Mouse (Mus musculus) midbrain, embryonic 16.5 days (tissue): Measurements from ENCODE around the gene Tcam1. TPM values are rescaled to one million over a fixed set of nuclear protein-coding genes. Genes with fewer than 3 reads are reported as not detected.

Experiments
- ATAC-seq: fragments of 200-750 bp; cut with Nextera tagmentation; 2 replicates; pipeline ENCODE4 v1.8.0; 2017; ENCODE audit warnings: moderate TSS enrichment
- H3K27ac ChIP-seq: fragments of 300-500 bp; sonication (generic); 2 replicates; pipeline ENCODE4 v1.5.1; 2014; ENCODE audit warnings: mild to moderate bottlenecking, low read length, mixed read lengths
- H3K27me3 ChIP-seq: fragments of 300-500 bp; sonication (generic); 2 replicates; pipeline ENCODE4 v1.6.1; 2014; ENCODE audit warnings: low read depth, low read length, mixed read lengths; ENCODE audit not compliant: control insufficient read depth, insufficient read depth
- H3K36me3 ChIP-seq: fragments of 300-500 bp; sonication (generic); 2 replicates; pipeline ENCODE4 v1.6.1; 2014; ENCODE audit warnings: mild to moderate bottlenecking, low read length, moderate library complexity, mixed read lengths; ENCODE audit not compliant: control insufficient read depth, insufficient read depth
- H3K4me1 ChIP-seq: fragments of 300-500 bp; sonication (generic); 2 replicates; pipeline ENCODE4 v1.6.1; 2014; ENCODE audit warnings: mild to moderate bottlenecking, low read length, mixed read lengths; ENCODE audit not compliant: control insufficient read depth, insufficient read depth
- H3K4me2 ChIP-seq: fragments of 300-500 bp; sonication (generic); 2 replicates; pipeline ENCODE4 v1.6.1; 2014; ENCODE audit warnings: mild to moderate bottlenecking, low read length, mixed read lengths
- H3K4me3 ChIP-seq: fragments of 300-500 bp; sonication (generic); 2 replicates; pipeline ENCODE4 v1.5.1; 2014; ENCODE audit warnings: low read depth, mild to moderate bottlenecking, low read length, moderate library complexity, mixed read lengths
- H3K9ac ChIP-seq: fragments of 300-500 bp; sonication (generic); 2 replicates; pipeline ENCODE4 v1.6.1; 2014; ENCODE audit warnings: low read depth, low read length, mixed read lengths
- H3K9me3 ChIP-seq: fragments of 300-500 bp; sonication (generic); replicated peaks from 2 replicates; pipeline ENCODE4 v1.6.1; 2014; ENCODE audit warnings: mild to moderate bottlenecking, low read length, mixed read lengths; ENCODE audit not compliant: control insufficient read depth, poor library complexity, severe bottlenecking
- WGBS: fragments of 180-500 bp; shearing (Covaris S2); extraction: QIAGEN DNeasy Blood & Tissue Kit; methylation state at CpG from one replicate; pipeline ENCODE4 v1.1.7; 2014; 5-methylcytosine and 5-hydroxymethylcytosine counted together
- polyA plus RNA-seq: library from polyadenylated mRNA; unstranded; fragments of >200 nt; fragmentation: Nextera tagmentation; extraction: Ambion mirVana; gene quantifications from 2 replicates; pipeline ENCODE4 v1.2.1, GENCODE M21; 2015

Gene Tcam1
- polyA plus RNA-seq, 1 experiment from 2014 or later = 0.05 TPM

DNA sequence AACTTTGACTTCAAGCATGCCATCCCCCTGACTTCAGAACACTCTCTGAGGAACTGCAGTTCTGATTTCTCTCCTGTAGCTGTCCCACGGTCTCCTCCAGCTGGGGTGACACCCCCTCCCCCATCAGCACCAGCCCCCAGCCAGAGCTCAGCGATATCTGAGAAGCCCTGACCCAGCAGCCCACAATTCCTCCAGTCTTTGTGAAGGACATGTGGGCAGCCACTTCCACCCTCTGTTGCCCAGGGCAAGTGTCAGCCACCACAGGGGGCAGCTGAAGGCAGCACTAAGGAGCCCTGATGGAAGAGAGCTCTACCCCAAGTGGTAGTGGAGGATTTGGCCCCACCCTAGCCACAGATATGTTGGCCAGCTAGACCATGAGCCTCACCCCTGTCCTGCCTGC lies 57.6 kb downstream of the Tcam1 start:
- 27% methylated on average over 2 of the region's 2 CpGs for WGBS

DNA sequence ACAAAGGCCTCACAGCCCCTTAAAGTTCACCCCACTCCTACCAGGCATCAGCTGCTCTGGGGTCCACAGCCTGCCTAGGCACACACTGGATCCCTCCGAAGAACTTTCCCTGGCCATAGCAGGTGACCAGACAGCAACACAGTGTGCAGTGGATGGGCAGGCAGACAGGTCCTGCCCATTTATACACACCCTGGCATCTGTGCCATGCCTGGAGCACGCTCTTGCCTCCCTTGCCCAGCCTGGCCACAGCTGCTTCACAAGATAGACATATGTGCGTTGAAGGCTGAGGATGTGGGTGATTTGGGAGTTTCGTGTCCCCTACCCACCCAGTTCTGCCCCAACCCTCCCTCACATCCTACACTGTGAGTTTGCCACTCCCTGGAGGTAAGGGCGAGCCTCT lies 61.6 kb downstream of the Tcam1 start:
- Histone ChIP-seq H3K9ac (no peak overlapping the region), H3K27ac (no peak overlapping the region), H3K27me3 (no peaks in the 10 kb centered on the region), H3K4me2 (no peak overlapping the region), H3K36me3 (no peaks in the 10 kb centered on the region), H3K4me1 (no peaks in the 10 kb centered on the region), H3K4me3 (no peak overlapping the region), H3K9me3 (no peaks in the 10 kb centered on the region)
- 76% methylated on average over 5 of the region's 5 CpGs for WGBS
- ATAC-seq = no peak

More for the DNA sequence above, 57.6 kb downstream of the Tcam1 start:
- H3K36me3 ChIP-seq = no peaks in the 10 kb centered on the region
- H3K4me3 ChIP-seq = no peak overlapping the region
- H3K27me3 ChIP-seq = no peaks in the 10 kb centered on the region
- no peak for ATAC-seq
- peaks cover 3% of the 10 kb centered on the region; the same call in 1 of the 2 replicates for H3K4me1 ChIP-seq
- no peak overlapping the region for H3K4me2 ChIP-seq
- H3K9me3 ChIP-seq = no peaks in the 10 kb centered on the region
- H3K27ac ChIP-seq = no peak overlapping the region
- H3K9ac ChIP-seq = no peak overlapping the region

Other genes starting within 250 kb of the Tcam1 start
- 174 and 187 TPM in 2 replicates for gene Dcaf7, start 239.8 kb upstream of the Tcam1 start, polyA plus RNA-seq
- gene Taco1, start 210.6 kb upstream of the Tcam1 start, polyA plus RNA-seq = 7.6 and 8.0 TPM in 2 replicates
- 10.9 and 12.3 TPM in 2 replicates for gene Map3k3, start 192.1 kb upstream of the Tcam1 start, polyA plus RNA-seq
- gene Gm10840, start 115.8 kb upstream of the Tcam1 start, polyA plus RNA-seq = not detected in 2 replicates
- gene Limd2, start 115.8 kb upstream of the Tcam1 start, polyA plus RNA-seq = 143 and 158 TPM in 2 replicates
- gene Strada, start 74.5 kb upstream of the Tcam1 start, polyA plus RNA-seq = 25.1 and 28.2 TPM in 2 replicates
- gene Ccdc47, start 60.3 kb upstream of the Tcam1 start, polyA plus RNA-seq = 115 and 131 TPM in 2 replicates
- gene Ddx42, start 59.7 kb upstream of the Tcam1 start, polyA plus RNA-seq = 92.1 and 95.0 TPM in 2 replicates
- gene Ftsj3, start 20.6 kb upstream of the Tcam1 start, polyA plus RNA-seq = 34.0 and 38.0 TPM in 2 replicates
- gene Psmc5, start 20.5 kb upstream of the Tcam1 start, polyA plus RNA-seq = 278 and 285 TPM in 2 replicates
- gene Smarcd2, start 3.7 kb upstream of the Tcam1 start, polyA plus RNA-seq = 7.1 and 7.8 TPM in 2 replicates
- gene Gh, start 25.2 kb downstream of the Tcam1 start, polyA plus RNA-seq = 1.2 TPM in 1 of 2 replicates, not detected in the other
- gene Cd79b, start 38.1 kb downstream of the Tcam1 start, polyA plus RNA-seq = 0.76 and 0.92 TPM in 2 replicates
- gene Scn4a, start 76.6 kb downstream of the Tcam1 start, polyA plus RNA-seq = not detected in 2 replicates
- not detected in 2 replicates for gene Prr29, start 88.8 kb downstream of the Tcam1 start, polyA plus RNA-seq
- gene Icam2, start 111.4 kb downstream of the Tcam1 start, polyA plus RNA-seq = 10.4 and 12.3 TPM in 2 replicates
- 4.8 and 5.9 TPM in 2 replicates for gene Ern1, start 211.2 kb downstream of the Tcam1 start, polyA plus RNA-seq